Mouse (Mus musculus) midbrain, embryonic 11.5 days (tissue): Measurements from ENCODE around the gene Sel1l. TPM values are rescaled to one million over a fixed set of nuclear protein-coding genes. Genes with fewer than 3 reads are reported as not detected.

Experiments used
- ATAC-seq: fragments of 200-750 bp; cut with Nextera tagmentation; 2 replicates; pipeline ENCODE4 v1.8.0; 2017; ENCODE audit warnings: moderate TSS enrichment, moderate library complexity; ENCODE audit not compliant: low FRiP score
- DNase-seq: peaks from one replicate; pipeline ENCODE4 v3.0.0; 2015; ENCODE audit warnings: low spot score; ENCODE audit errors: missing footprints
- H3K27ac ChIP-seq: fragments of 300-500 bp; sonication (generic); 2 replicates; pipeline ENCODE4 v1.5.1; 2014; ENCODE audit warnings: low read depth, low read length
- H3K27me3 ChIP-seq: fragments of 300-500 bp; sonication (generic); 2 replicates; pipeline ENCODE4 v1.6.1; 2014; ENCODE audit warnings: mild to moderate bottlenecking, low read length, moderate library complexity, mixed read lengths; ENCODE audit not compliant: control insufficient read depth, insufficient read depth
- H3K36me3 ChIP-seq: fragments of 300-500 bp; sonication (generic); 2 replicates; pipeline ENCODE4 v1.6.1; 2014; ENCODE audit warnings: mild to moderate bottlenecking, low read length, moderate library complexity, mixed read lengths; ENCODE audit not compliant: control insufficient read depth, insufficient read depth
- H3K4me1 ChIP-seq: fragments of 300-500 bp; sonication (generic); 2 replicates; pipeline ENCODE4 v1.6.1; 2014; ENCODE audit warnings: low read length; ENCODE audit not compliant: control insufficient read depth, insufficient read depth
- H3K4me2 ChIP-seq: fragments of 300-500 bp; sonication (generic); 2 replicates; pipeline ENCODE4 v1.6.1; 2014; ENCODE audit warnings: mild to moderate bottlenecking, moderate library complexity
- H3K4me3 ChIP-seq: fragments of 300-500 bp; sonication (generic); 2 replicates; pipeline ENCODE4 v1.5.1; 2014; ENCODE audit warnings: low read depth, low read length
- H3K9ac ChIP-seq: fragments of 300-500 bp; sonication (generic); 2 replicates; pipeline ENCODE4 v1.6.1; 2014; ENCODE audit warnings: low read length
- H3K9me3 ChIP-seq: fragments of 300-500 bp; sonication (generic); 2 replicates; pipeline ENCODE4 v1.6.1; 2016; ENCODE audit warnings: low read length; ENCODE audit not compliant: control insufficient read depth
- WGBS: fragments of 180-500 bp; shearing (Covaris S2); extraction: QIAGEN DNeasy Blood & Tissue Kit; methylation state at CpG from one replicate; pipeline ENCODE4 v1.1.7; 2014; 5-methylcytosine and 5-hydroxymethylcytosine counted together
- polyA plus RNA-seq: library from polyadenylated mRNA; unstranded; fragments of >200 nt; fragmentation: Nextera tagmentation; extraction: Ambion mirVana; gene quantifications from 2 replicates; pipeline ENCODE4 v1.2.1, GENCODE M21; 2014

The Sel1l gene
- polyA plus RNA-seq, 1 experiment from 2014 or later = 82.8 TPM

DNA sequence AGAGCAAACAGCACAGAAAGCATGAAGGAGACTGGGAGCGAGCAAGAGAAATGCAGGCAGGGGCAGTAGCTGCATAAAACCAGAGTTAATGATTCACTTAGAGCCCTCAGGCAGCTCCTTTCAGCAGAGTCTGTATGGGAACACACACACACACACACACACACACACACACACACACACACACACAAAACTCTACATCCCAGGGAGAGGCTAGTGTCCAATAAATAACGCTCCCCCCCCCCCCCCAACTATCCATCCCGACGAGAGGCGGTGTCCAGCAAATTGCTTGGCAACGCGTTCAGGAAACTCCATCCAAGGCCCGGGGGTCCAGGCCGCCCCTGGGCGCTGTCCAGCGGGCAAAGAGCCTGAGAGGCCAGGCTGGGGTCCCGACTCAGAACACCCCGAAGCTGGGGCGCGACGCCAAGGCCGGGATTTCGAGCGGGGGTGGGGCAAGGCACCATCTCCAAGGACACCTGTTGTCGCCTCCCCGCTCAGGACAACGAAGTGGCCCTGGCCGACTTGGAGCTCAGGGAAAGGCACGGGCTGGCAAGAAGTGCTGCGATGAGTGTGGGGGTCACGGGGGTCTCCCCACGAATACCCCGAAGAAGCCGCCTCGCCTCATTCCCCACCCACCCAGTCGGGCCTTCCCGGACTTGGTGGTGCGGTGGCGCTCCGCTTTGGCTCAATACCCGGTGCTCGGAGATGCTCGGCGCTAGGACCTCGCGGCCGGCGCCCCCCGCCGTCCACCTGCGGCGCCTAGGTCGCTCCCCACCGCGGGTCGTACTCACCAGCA is 70.5 kb downstream of the Sel1l start:
- Histone ChIP-seq H3K27ac (no peak overlapping the region), H3K9me3 (no peaks in the 10 kb centered on the region), H3K9ac (peak overlapping the region; percentile 69), H3K36me3 (no peaks in the 10 kb centered on the region), H3K4me2 (peak overlapping the region; percentile 94), H3K4me3 (peak overlapping the region; percentile 79), H3K27me3 (no peaks in the 10 kb centered on the region), H3K4me1 (peaks cover 7% of the 10 kb centered on the region; the same call in 1 of the 2 replicates)
- under 1% methylated on average over 39 of the region's 51 CpGs for WGBS
- DNase-seq (peak; percentile 98), ATAC-seq (peak; percentile 89)

DNA sequence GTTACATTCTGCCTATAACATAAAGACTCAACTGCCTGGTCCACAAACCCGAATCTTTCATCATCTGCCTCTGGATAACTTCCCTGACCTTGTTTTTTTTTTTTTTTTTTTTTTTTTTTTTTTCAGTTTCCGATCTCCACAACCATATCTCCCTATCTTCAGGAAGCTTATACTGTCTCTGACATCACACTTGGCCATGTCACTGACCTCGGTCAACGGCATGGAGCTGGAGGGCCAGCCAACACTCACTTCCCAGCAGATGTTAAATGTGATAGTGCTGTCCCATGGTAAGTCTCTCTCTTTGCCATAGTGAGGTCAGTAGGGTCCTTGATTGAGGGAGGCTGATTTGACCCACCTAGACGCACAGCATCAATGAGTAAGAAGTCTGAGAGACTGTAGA is 72.6 kb downstream of the Sel1l start:
- Histone ChIP-seq H3K4me3 (no peak overlapping the region), H3K27me3 (no peaks in the 10 kb centered on the region), H3K9me3 (no peaks in the 10 kb centered on the region), H3K4me2 (no peak overlapping the region), H3K27ac (no peak overlapping the region), H3K4me1 (peaks cover 7% of the 10 kb centered on the region; the same call in 1 of the 2 replicates), H3K36me3 (no peaks in the 10 kb centered on the region), H3K9ac (no peak overlapping the region)
- ATAC-seq (no peak), DNase-seq (no peak)
- 87% methylated on average over 5 of the region's 5 CpGs for WGBS

- Histone ChIP-seq H3K4me3 (no peak overlapping the region), H3K9ac (no peak overlapping the region), H3K9me3 (no peaks in the 10 kb centered on the region), H3K4me2 (no peak overlapping the region), H3K27me3 (no peaks in the 10 kb centered on the region), H3K27ac (no peak overlapping the region), H3K36me3 (no peaks in the 10 kb centered on the region), H3K4me1 (peaks cover 7% of the 10 kb centered on the region; the same call in 1 of the 2 replicates)
- 85% methylated on average over 8 of the region's 8 CpGs for WGBS
- ATAC-seq (no peak), DNase-seq (no peak)
Observed at GRCm38 (mm10) chr12:91774811-91775284, 74.1 kb downstream of the Sel1l start.

DNA sequence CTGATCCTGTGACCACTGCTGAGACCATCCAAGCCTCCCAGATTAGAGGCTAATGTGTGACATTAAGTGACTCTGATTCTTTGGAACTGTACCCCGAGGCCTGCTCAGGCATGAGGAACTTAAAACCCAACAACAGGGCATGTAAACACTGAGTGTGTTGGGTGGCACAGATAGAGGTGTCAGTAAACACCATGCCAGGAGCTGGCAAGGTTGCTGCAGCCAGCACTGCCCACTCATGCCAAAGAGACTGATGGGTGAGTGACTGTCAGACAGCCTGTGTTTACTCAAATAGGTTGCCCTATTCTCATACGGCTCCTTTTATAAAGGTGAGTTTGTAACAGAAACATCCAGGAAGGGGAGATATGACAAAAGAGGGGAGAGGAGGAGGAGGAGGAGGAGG is 80.1 kb downstream of the Sel1l start:
- no peak overlapping the region for H3K4me2 ChIP-seq
- ATAC-seq (no peak), DNase-seq (no peak)
- WGBS = 88% methylated on average over 2 of the region's 2 CpGs
- H3K4me3 ChIP-seq = no peak overlapping the region
- no peaks in the 10 kb centered on the region for H3K36me3 ChIP-seq
- H3K9me3 ChIP-seq = no peaks in the 10 kb centered on the region
- no peaks in the 10 kb centered on the region for H3K27me3 ChIP-seq
- peaks cover 8% of the 10 kb centered on the region for H3K4me1 ChIP-seq
- H3K9ac ChIP-seq = no peak overlapping the region
- H3K27ac ChIP-seq = no peak overlapping the region

- 90% methylated on average over 6 of the region's 6 CpGs for WGBS
- Histone ChIP-seq H3K9me3 (no peaks in the 10 kb centered on the region), H3K36me3 (no peaks in the 10 kb centered on the region), H3K4me1 (peaks cover 8% of the 10 kb centered on the region), H3K9ac (no peak overlapping the region), H3K4me2 (no peak overlapping the region), H3K27ac (no peak overlapping the region), H3K27me3 (no peaks in the 10 kb centered on the region), H3K4me3 (no peak overlapping the region)
- ATAC-seq = no peak
- no peak for DNase-seq
Observed at GRCm38 (mm10) chr12:91768176-91768575, 80.8 kb downstream of the Sel1l start.

DNA sequence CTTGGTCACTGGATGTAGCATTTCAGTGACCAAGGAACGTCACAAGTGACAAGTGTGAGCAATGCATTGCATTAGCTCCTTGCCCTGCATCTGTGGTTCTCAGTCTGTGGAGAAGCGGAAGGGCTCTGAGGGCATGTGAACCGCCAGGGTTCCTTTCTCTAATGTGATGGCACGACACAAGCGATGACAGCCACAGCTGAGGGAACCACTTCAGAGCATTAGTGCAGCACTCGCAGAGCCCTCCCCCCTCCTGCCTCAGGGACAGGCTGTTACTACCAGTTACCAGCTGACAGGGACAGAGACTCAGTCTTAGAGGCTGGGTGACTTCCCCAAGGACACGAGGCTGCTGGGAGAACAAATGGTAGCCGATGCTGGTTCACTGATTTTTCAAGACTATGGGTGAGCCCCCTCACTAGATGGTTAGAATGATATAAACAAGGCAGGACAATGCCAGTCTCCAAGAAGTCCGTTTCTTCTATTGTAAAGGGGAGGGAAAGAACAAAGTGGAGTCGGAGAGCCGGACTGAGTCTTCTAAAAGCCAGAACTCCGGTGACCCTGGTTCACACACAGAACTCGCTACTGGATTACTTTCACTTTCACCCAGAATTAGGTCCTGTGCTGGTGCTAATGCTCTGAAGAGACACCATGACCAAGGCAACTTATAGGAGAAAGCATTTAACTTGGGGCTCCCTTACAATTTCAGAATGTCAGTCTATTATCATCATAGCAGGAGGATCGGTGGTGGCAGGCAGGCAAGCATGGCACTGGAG is 82.4 kb downstream of the Sel1l start:
- no peak overlapping the region for H3K4me3 ChIP-seq
- H3K4me2 ChIP-seq = peak overlapping the region; percentile 8; the same call in 1 of the 2 replicates
- 41% methylated on average over 14 of the region's 14 CpGs for WGBS
- ATAC-seq = peak; percentile 81
- DNase-seq = peak; percentile 90
- H3K4me1 ChIP-seq = peaks cover 8% of the 10 kb centered on the region
- no peak overlapping the region for H3K27ac ChIP-seq
- no peaks in the 10 kb centered on the region for H3K36me3 ChIP-seq
- no peaks in the 10 kb centered on the region for H3K27me3 ChIP-seq
- peak overlapping the region; percentile 18; the same call in 1 of the 2 replicates for H3K9ac ChIP-seq
- H3K9me3 ChIP-seq = no peaks in the 10 kb centered on the region

DNA sequence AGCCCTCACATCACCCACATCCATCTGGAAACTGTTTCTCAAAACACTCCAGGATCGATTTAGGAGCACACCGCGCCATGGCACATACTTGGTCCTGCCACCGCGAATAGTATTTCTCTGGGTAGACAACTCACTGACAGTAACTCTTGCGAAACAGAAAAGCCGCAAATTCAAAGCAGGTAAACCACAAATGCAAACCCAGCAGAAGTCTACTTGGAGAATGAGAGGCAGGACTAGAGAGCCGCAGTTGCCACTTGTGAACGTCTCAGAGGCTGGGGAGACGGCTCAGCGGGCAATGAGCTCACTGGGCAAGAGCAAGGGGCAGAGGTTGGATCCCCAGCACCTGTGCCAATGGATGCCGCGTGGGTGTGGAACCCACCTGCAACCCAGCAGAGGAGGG is 83.5 kb downstream of the Sel1l start:
- no peak for DNase-seq
- Histone ChIP-seq H3K4me2 (no peak overlapping the region), H3K4me1 (peaks cover 8% of the 10 kb centered on the region), H3K9ac (no peak overlapping the region), H3K36me3 (no peaks in the 10 kb centered on the region), H3K4me3 (no peak overlapping the region), H3K27ac (no peak overlapping the region), H3K27me3 (no peaks in the 10 kb centered on the region), H3K9me3 (no peaks in the 10 kb centered on the region)
- no peak for ATAC-seq
- 72% methylated on average over 13 of the region's 13 CpGs for WGBS

- Histone ChIP-seq H3K4me1 (peaks cover 8% of the 10 kb centered on the region), H3K36me3 (no peaks in the 10 kb centered on the region), H3K9me3 (no peaks in the 10 kb centered on the region), H3K27me3 (no peaks in the 10 kb centered on the region), H3K4me2 (no peak overlapping the region), H3K9ac (no peak overlapping the region), H3K4me3 (no peak overlapping the region), H3K27ac (no peak overlapping the region)
- 8% methylated on average over 2 of the region's 2 CpGs for WGBS
- DNase-seq = no peak
- ATAC-seq = no peak
Observed at GRCm38 (mm10) chr12:91765054-91765453, 83.9 kb downstream of the Sel1l start.

DNA sequence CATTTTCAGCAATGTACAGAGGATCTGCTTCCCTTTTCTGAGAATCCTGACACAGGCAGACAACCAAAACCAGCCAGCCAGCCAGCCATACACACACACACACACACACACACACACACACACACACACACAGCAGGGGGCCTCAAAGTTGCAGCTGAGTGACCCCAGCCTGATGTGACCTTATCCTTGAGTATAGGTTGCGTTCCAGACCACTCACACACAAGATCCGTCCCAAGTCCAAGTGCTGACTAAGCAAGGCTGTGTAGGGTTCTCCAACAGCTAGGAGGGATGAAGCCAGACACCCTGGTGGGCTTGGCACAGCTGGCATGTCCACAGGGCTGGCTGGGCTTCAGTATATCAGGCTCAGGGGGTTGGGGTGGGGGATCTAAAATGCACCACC is 84.5 kb downstream of the Sel1l start:
- 60% methylated on average over 2 of the region's 2 CpGs for WGBS
- Histone ChIP-seq H3K9ac (no peak overlapping the region), H3K4me3 (no peak overlapping the region), H3K27ac (no peak overlapping the region), H3K4me2 (no peak overlapping the region), H3K36me3 (no peaks in the 10 kb centered on the region), H3K9me3 (no peaks in the 10 kb centered on the region), H3K27me3 (no peaks in the 10 kb centered on the region), H3K4me1 (peaks cover 8% of the 10 kb centered on the region)
- no peak for ATAC-seq
- no peak for DNase-seq
